In the genomic region with DNA sequence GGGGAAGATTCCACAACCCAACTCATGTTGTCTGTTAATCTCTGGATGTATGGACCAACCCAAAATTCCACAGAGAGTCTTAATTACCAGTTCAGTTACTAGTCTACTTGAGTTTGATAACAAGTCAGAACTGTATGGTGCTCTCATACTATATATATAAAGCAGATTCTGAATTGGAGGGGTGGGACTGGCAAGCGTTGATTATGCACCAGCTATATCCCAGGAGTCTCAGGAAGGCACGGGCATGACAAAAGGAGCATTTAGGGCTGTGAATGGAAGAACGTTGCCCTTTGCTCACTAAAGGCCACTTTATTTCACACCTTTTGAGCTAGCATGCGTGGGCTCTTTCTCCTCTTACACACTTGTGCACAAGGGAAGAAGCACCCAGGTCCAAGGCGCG, we compare ENCODE assay signal across 8 mouse cellular contexts. TPM values are rescaled to one million over a fixed set of nuclear protein-coding genes. Genes with fewer than 3 reads are reported as not detected.
A peak's percentile ranks its signal among the peaks of the same experiment; 100 is the strongest.
DNase-seq lines count a peak whose midpoint lies in the region; ATAC-seq and TF ChIP-seq lines count a peak whose summit lies in the region.

No protein-coding gene starts in this region.

- 0 out of 2 replicates have a peak, but pooled peaks cover 4% of the 10 kb centered on the region for H3K4me1 ChIP-seq in heart, embryonic 11.5 days (ENCODE audit: control insufficient read depth, insufficient read depth, low read length)
- peaks cover 4% of the 10 kb centered on the region in 2 experiments; a peak in 2 of 4 replicates for H3K4me1 ChIP-seq in CH12.LX (ENCODE audit: control insufficient read depth in 1 of 2, insufficient read depth in 2 of 2)
- peaks cover 12% of the 10 kb centered on the region for H3K4me1 ChIP-seq in forebrain, embryonic 13.5 days
- H3K4me1 ChIP-seq in liver, embryonic 14.5 days (replicated peaks; ENCODE audit: control insufficient read depth in 2 of 2, insufficient read depth in 2 of 2, low read length in 1 of 2): peaks cover 4 to 6% of the 10 kb centered on the region in 2 experiments

- peaks cover 18% of the 10 kb centered on the region for H3K27me3 ChIP-seq in heart, embryonic 11.5 days (ENCODE audit: control insufficient read depth, insufficient read depth, low read length)
- peaks cover 35% of the 10 kb centered on the region for H3K27me3 ChIP-seq in CH12.LX (replicated peaks)
- H3K27me3 ChIP-seq in forebrain, embryonic 13.5 days: peaks cover 30% of the 10 kb centered on the region
- H3K27me3 ChIP-seq in liver, embryonic 14.5 days (ENCODE audit: control insufficient read depth, insufficient read depth, low read length): peaks cover 31% of the 10 kb centered on the region

- no peak for DNase-seq in heart, postnatal 36 days
- no peak for DNase-seq in CH12.LX (ENCODE audit: extremely low read depth)
- DNase-seq in liver, embryonic 14.5 days (ENCODE audit: low read depth in 3 of 3, low spot score in 3 of 3): no peak
- DNase-seq in gastrocnemius, adult 18-20 months (ENCODE audit: low spot score): no peak
- DNase-seq in adrenal gland, adult 2 months: no peak

- TF ChIP-seq EP300 in CH12.LX (IDR thresholded peaks at IDR 0.05; ENCODE audit: low read length): no peak
- TF ChIP-seq EP300 in liver, embryonic 14.5 days (IDR thresholded peaks at IDR 0.05; ENCODE audit: low read depth): no peak

- in situ Hi-C loops in CH12.LX (cut with MboI; ENCODE audit: low pct_ligation_motif_present, low pct_unique_long_range_greater_than_20kb, low sequenced_read_pairs): loop anchor here (25.0 kb wide), 1 partner anchor 311 kb away; no protein-coding TSS in a partner anchor

- H3K79me2 ChIP-seq in CH12.LX (replicated peaks; ENCODE audit: control insufficient read depth, extremely low read depth, insufficient read depth, poor library complexity, severe bottlenecking): no peaks in the 10 kb centered on the region

- H3K9me3 ChIP-seq in heart, embryonic 11.5 days (replicated peaks; ENCODE audit: control insufficient read depth, low read length): no peaks in the 10 kb centered on the region
- H3K9me3 ChIP-seq in CH12.LX (replicated peaks; ENCODE audit: low read length): no peaks in the 10 kb centered on the region
- no peaks in the 10 kb centered on the region for H3K9me3 ChIP-seq in forebrain, embryonic 13.5 days (replicated peaks)
- H3K9me3 ChIP-seq in liver, embryonic 14.5 days (ENCODE audit: control insufficient read depth, low read length): no peaks in the 10 kb centered on the region

- TF ChIP-seq CTCF in CH12.LX (conservative IDR thresholded peaks at IDR 0.05 in 1 of 2, IDR thresholded peaks at IDR 0.05 in 1 of 2; ENCODE audit: low read depth in 2 of 2, low read length in 2 of 2): no peak
- TF ChIP-seq CTCF in liver, embryonic 14.5 days (IDR thresholded peaks at IDR 0.05; ENCODE audit: low read depth): no peak

- H3K4me2 ChIP-seq in heart, embryonic 11.5 days: peak overlapping the region; percentile 91
- H3K4me2 ChIP-seq in CH12.LX (ENCODE audit: insufficient read depth, low read depth, poor library complexity, severe bottlenecking): peak overlapping the region; percentile 79
- peak overlapping the region; percentile 96 for H3K4me2 ChIP-seq in forebrain, embryonic 13.5 days
- H3K4me2 ChIP-seq in liver, embryonic 14.5 days (ENCODE audit: low read depth): peak overlapping the region; percentile 79

- peak overlapping the region; percentile 59; the same call in 1 of the 2 replicates for H3K9ac ChIP-seq in heart, embryonic 11.5 days (ENCODE audit: low read depth, low read length)
- H3K9ac ChIP-seq in CH12.LX (ENCODE audit: insufficient read depth, low read depth): no peak overlapping the region
- H3K9ac ChIP-seq in forebrain, embryonic 13.5 days: peak overlapping the region; percentile 88
- H3K9ac ChIP-seq in liver, embryonic 14.5 days (replicated peaks): no peak overlapping the region; the same call in 1 of the 2 replicates

- no peaks in the 10 kb centered on the region for H3K36me3 ChIP-seq in heart, embryonic 11.5 days (ENCODE audit: control insufficient read depth, insufficient read depth, low read length)
- H3K36me3 ChIP-seq in CH12.LX (replicated peaks in 1 of 2; ENCODE audit: control insufficient read depth in 1 of 2, insufficient read depth in 1 of 2, low read length in 1 of 2): no peaks in the 10 kb centered on the region
- H3K36me3 ChIP-seq in forebrain, embryonic 13.5 days (ENCODE audit: poor library complexity, severe bottlenecking): no peaks in the 10 kb centered on the region
- H3K36me3 ChIP-seq in liver, embryonic 14.5 days (replicated peaks; ENCODE audit: control insufficient read depth, insufficient read depth, low read depth): no peaks in the 10 kb centered on the region

- no peak for ATAC-seq in heart, embryonic 11.5 days (replicated peaks; ENCODE audit: insufficient number of reproducible peaks, low FRiP score, low TSS enrichment)
- no peak for ATAC-seq in forebrain, embryonic 13.5 days
- no peak for ATAC-seq in liver, embryonic 14.5 days (ENCODE audit: insufficient read depth)
- ATAC-seq in cerebellum, adult (ENCODE audit: insufficient number of reproducible peaks, low FRiP score, low TSS enrichment): no peak

- no peak for TF ChIP-seq RAD21 in CH12.LX (IDR thresholded peaks at IDR 0.05; ENCODE audit: low read depth, low read length)

- intact Hi-C loops in heart, postnatal 36 days (cut with DNase I): loop anchor here (2.0 kb wide), 1 partner anchor 25 kb away; a partner anchor contains a TSS

- peak overlapping the region; percentile 56 for H3K4me3 ChIP-seq in heart, embryonic 11.5 days (ENCODE audit: low read depth, low read length)
- peak overlapping the region in 2 of 3 experiments; percentile 57 to 81 for H3K4me3 ChIP-seq in CH12.LX (replicated peaks in 1 of 3; ENCODE audit: low read depth in 2 of 3, low read length in 2 of 3, poor library complexity in 1 of 3)
- H3K4me3 ChIP-seq in forebrain, embryonic 13.5 days: peak overlapping the region; percentile 76
- peak overlapping the region; percentile 3 to 54; a peak in 3 of 4 replicates for H3K4me3 ChIP-seq in liver, embryonic 14.5 days (ENCODE audit: insufficient read depth in 1 of 2, low read depth in 2 of 2, low read length in 2 of 2)

- dilution Hi-C loops in CH12.LX (cut with MboI; ENCODE audit: extremely low pct_ligation_motif_present, extremely low pct_unique_long_range_greater_than_20kb, low sequenced_read_pairs): no loop called here

- H3K27ac ChIP-seq in heart, embryonic 11.5 days (ENCODE audit: low read depth, low read length): no peak overlapping the region
- no peak overlapping the region for H3K27ac ChIP-seq in CH12.LX (ENCODE audit: insufficient read depth, low read depth)
- H3K27ac ChIP-seq in forebrain, embryonic 13.5 days: 0 out of 2 replicates have a peak overlapping the region, but pooled peaks have one; percentile 25
- no peak overlapping the region for H3K27ac ChIP-seq in liver, embryonic 14.5 days

- WGBS in heart, embryonic 11.5 days (ENCODE audit: insufficient replicate concordance): 11% methylated on average over 6 of the region's 6 CpGs
- 8% methylated on average over 6 of the region's 6 CpGs for WGBS in forebrain, embryonic 13.5 days
- WGBS in liver, embryonic 14.5 days (ENCODE audit: insufficient replicate concordance): 8% methylated on average over 6 of the region's 6 CpGs

- TF ChIP-seq POLR2A in CH12.LX (IDR thresholded peaks at IDR 0.05; ENCODE audit: low read depth, low read length): no peak

TF ChIP-seq in CH12.LX, 34 proteins besides CTCF, POLR2A, EP300 and RAD21:
- no peak for TF ChIP-seq ETS1 (conservative IDR thresholded peaks at IDR 0.05; ENCODE audit: low read depth, low read length)
- TF ChIP-seq RCOR1 (conservative IDR thresholded peaks at IDR 0.05; ENCODE audit: low read depth, low read length): no peak
- 0 out of 2 replicates have a peak, but pooled peaks have one; percentile 27 for TF ChIP-seq SIN3A (IDR thresholded peaks at IDR 0.05; ENCODE audit: low read length)
TF ChIP-seq in CH12.LX: peak in this region for 1.

RNA-seq across cellular contexts. Expression of a gene that starts 0.5 kb away (rescaled TPM):
- polyA plus RNA-seq in heart, embryonic 11.5 days (2014; fragmentation: Nextera tagmentation; extraction: Ambion mirVana): 0.29 and 0.49 TPM in 2 replicates
- under 1 TPM in 1 of 2 experiments, not detected in 1; 0.19 TPM for total RNA-seq in heart, postnatal 36 days (2021)
- total RNA-seq in CH12.LX (2012; rRNA removed) (0.04 and 0.08 TPM in 2 replicates), CH12.LX (2014; rRNA removed) (0.16 TPM in 1 of 2 replicates, not detected in the other)
- 0.26 and 0.80 TPM in 2 replicates for polyA plus RNA-seq in CH12.LX (2012; ENCODE audit: insufficient read length, low read depth)
- 1.4 and 2.0 TPM in 2 replicates for polyA plus RNA-seq in forebrain, embryonic 13.5 days (2015; fragmentation: Nextera tagmentation; extraction: Ambion mirVana)
- polyA plus RNA-seq in liver, embryonic 14.5 days (2012; rRNA removed): 0.04 TPM in 1 of 2 replicates, not detected in the other
- 0.11 and 0.20 TPM in 2 replicates for polyA plus RNA-seq in liver, embryonic 14.5 days (2014; fragmentation: Nextera tagmentation; extraction: Ambion mirVana)
- total RNA-seq in gastrocnemius, adult 18-20 months (2021): under 1 TPM; 0.27 to 0.55 TPM
- under 1 TPM; 0.40 to 0.69 TPM for total RNA-seq in adrenal gland, adult 2 months (2021)
- not detected in 2 replicates for polyA plus RNA-seq in adrenal gland, adult 2 months (2012; rRNA removed)

RNA-seq across cellular contexts. Expression of a gene that starts 24.7 kb away (rescaled TPM):
- polyA plus RNA-seq in heart, embryonic 11.5 days (2014; fragmentation: Nextera tagmentation; extraction: Ambion mirVana): 41.2 and 42.8 TPM in 2 replicates
- under 1 TPM; 0.69 to 0.98 TPM for total RNA-seq in heart, postnatal 36 days (2021)
- total RNA-seq in CH12.LX (2012; rRNA removed): 24.4 and 26.7 TPM in 2 replicates
- 44.5 and 55.6 TPM in 2 replicates for total RNA-seq in CH12.LX (2014; rRNA removed)
- polyA plus RNA-seq in CH12.LX (2012; ENCODE audit: insufficient read length, low read depth): 41.8 and 49.6 TPM in 2 replicates
- 44.7 and 45.9 TPM in 2 replicates for polyA plus RNA-seq in forebrain, embryonic 13.5 days (2015; fragmentation: Nextera tagmentation; extraction: Ambion mirVana)
- polyA plus RNA-seq in liver, embryonic 14.5 days (2012; rRNA removed): 5.5 and 16.1 TPM in 2 replicates
- 33.3 and 34.2 TPM in 2 replicates for polyA plus RNA-seq in liver, embryonic 14.5 days (2014; fragmentation: Nextera tagmentation; extraction: Ambion mirVana)
- total RNA-seq in gastrocnemius, adult 18-20 months (2021): under 1 TPM in 1 of 2 experiments, not detected in 1; 0.14 TPM
- 1 to 10 TPM; 1.1 to 1.6 TPM for total RNA-seq in adrenal gland, adult 2 months (2021)
- not detected in 2 replicates for polyA plus RNA-seq in adrenal gland, adult 2 months (2012; rRNA removed)

Comparison
In these comparisons a context has a peak if more than half of its experiments do, and no peak if none do; other contexts are left out.
1. H3K9ac ChIP-seq: peak in heart, embryonic 11.5 days (single experiment) and forebrain, embryonic 13.5 days (single experiment); none in CH12.LX (single experiment) and liver, embryonic 14.5 days (single experiment).
2. Peak in every context shown above with its lines, with median percentiles within 50 percentile points of each other: H3K4me2 ChIP-seq and H3K4me3 ChIP-seq.